Mouse (Mus musculus) embryo, embryonic 11.5 days (tissue): ENCODE results near the gene Klk11.

Experiments
- DNase-seq: peaks from one replicate; pipeline ENCODE4 v3.0.0-alpha.2; 2012; ENCODE audit warnings: low read depth, low spot score

The Klk11 gene

DNA sequence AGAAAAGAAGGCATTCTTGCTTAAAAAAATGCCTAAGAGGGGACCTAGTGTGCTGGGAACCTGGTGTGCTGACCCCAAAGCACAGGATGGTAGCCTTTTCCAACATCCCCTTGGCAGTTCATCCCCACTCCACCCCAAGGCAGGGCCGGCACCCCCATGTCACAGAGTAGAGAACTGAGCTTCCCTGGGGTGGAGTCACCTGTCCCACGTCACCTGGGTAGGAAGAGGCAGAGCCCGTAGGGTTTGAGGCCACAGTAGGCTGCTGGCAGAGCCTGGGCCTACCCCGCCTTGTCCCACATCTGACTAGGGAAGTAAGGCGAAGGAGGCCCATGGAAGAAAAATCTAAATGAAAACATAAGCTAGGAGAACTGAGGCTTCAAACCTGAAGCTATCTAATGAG is at the start of gene Klk11:
TSS of gene Klk11 (plus strand) at position 241 of the 400 bp plus-strand sequence.
- no peak for DNase-seq

DNA sequence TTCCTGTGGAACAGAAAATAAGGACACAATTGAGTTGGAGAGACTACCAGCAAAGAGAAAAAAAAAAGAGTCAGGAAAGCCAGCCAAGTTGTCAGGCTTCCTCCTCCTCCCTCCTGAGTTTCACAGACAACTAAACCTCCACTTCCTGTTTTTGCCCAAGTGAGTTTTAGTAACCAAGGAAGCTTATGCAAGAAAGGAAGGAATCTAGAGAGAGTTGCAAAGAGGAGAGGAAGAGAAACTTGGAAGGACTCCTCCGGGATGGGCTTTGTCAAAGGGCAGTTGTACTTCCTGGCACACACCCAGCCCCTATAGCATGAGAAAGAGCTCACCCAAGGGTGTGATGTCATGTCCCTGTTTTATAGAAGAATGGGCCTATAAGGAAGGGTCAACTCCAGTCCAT is 26.6 kb upstream of the Klk11 start:
- DNase-seq = no peak

DNA sequence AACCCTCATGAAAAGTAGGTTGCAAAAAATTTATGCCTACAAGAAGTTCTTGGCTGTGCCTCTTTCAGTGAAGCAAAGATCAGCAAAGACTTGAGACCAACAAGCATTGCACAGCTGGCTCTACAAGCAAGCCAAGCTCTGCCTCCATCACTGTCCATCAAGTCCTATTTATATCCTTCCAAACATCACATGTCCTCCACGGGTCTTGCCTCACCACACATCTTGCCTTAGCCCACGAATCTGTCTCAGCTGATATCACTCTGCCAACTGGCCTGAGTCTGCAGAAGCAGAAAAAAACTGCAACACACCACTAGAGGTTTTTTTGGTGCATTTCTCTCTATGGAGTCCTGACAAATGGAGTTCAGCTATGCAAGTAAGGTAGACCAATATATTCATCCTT is 21.6 kb upstream of the Klk11 start:
- no peak for DNase-seq

- no peak for DNase-seq
Observed at GRCm38 (mm10) chr7:43766484-43766883, 7.9 kb upstream of the Klk11 start.

DNA sequence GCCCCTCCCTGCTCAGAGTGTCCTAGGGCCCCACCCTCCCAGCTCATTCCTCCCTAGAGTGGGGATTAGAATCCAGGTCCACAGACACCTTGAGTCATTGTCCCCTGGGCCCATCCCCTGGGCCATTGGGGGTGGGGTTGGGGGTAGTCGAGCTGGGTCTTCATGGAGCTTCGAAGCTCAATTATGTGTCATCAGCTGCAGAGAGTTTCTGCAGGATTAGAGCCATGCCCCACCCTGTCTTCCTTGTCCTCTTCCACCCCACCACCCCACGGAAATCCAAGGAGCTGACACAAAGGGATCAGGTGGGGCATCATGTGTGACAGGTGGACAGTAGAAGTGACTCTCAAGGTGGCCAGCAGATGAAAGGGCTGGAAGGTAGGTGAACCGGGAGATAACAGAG is 5.8 kb upstream of the Klk11 start, which contains the start of gene Klk12:
TSS of gene Klk12 (plus strand) at position 301 of the 400 bp plus-strand sequence.
- DNase-seq = no peak

- no peak for DNase-seq
Observed at GRCm38 (mm10) chr7:43769636-43770035, 4.8 kb upstream of the Klk11 start.

DNA sequence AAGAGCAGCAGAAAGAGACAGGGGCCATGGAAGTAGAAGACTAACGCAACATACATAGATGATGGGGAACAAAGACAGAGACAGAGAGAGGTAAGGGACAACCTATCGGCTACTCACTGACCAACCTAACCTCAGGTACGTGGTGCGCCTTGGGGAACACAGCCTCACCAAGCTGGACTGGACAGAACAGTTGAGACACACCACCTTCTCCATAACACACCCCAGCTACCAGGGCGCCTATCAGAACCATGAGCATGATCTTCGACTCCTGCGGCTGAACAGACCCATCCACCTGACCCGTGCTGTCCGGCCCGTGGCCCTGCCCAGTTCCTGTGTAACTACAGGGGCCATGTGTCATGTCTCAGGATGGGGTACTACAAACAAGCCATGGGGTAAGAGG is 3.7 kb upstream of the Klk11 start:
- no peak for DNase-seq

GRCm38 (mm10) chr7:43771916-43772315 is 2.5 kb upstream of the Klk11 start:
- DNase-seq = no peak

- no peak for DNase-seq
Observed at GRCm38 (mm10) chr7:43772901-43773300, 1.5 kb upstream of the Klk11 start.

- DNase-seq = no peak
Observed at GRCm38 (mm10) chr7:43774802-43775201, 398 bp downstream of the Klk11 start.

DNA sequence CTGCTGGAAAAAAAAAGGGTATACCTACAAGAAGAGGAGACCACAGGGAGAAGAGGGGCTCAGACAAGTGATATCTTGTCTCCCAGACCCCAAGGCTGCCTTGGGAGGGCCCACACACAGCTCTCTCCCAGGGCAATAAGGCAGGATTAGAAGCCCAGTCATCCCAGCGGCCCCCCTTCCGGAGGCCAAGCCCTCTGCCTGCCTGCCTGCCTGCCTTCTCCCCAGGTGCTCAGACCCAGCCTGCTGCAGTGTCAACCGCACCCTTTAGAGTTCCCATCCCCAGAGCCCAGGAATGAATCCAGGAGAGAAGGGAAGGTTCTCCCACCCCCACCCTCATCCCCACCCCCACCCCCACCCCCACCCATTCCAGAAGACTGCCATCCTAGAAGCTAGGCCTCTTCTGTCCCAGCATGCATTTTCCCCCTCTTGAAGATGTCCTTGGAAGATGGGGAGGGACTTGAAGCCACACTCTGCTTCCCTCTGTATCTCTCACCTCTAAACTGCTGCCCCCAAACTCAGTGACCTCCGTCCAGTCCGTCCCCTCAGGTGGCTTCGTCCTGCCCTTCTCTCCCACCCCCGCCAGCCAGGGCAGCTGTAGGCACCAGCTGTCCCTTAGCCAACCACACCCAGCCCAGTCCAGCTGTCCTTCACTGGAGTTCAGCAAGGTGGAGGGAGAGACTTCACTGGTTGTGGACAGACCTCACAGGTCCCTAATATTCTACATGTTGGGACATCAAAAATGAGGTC is 1.1 kb downstream of the Klk11 start:
- DNase-seq = no peak

DNA sequence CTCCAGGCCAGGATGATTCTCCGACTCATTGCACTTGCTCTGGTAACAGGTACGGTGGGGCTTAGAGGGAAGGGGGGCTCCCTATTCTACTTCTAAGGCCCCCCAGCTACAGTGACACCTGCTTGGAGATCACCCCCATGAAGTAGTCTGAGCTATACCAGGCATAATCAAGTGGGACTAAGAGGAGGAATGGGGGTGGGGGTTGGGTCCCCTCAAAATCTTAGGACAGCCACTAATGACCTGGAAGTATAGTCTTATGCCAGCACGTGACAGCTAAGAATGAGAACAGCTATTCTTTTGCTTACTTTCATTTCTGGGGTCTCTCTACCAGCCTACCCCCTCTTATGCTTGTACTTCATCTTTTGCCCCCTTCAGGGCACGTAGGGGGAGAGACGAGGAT is 2.1 kb downstream of the Klk11 start:
- DNase-seq = no peak

- no peak for DNase-seq
Observed at GRCm38 (mm10) chr7:43777423-43777822, 3.0 kb downstream of the Klk11 start.

DNA sequence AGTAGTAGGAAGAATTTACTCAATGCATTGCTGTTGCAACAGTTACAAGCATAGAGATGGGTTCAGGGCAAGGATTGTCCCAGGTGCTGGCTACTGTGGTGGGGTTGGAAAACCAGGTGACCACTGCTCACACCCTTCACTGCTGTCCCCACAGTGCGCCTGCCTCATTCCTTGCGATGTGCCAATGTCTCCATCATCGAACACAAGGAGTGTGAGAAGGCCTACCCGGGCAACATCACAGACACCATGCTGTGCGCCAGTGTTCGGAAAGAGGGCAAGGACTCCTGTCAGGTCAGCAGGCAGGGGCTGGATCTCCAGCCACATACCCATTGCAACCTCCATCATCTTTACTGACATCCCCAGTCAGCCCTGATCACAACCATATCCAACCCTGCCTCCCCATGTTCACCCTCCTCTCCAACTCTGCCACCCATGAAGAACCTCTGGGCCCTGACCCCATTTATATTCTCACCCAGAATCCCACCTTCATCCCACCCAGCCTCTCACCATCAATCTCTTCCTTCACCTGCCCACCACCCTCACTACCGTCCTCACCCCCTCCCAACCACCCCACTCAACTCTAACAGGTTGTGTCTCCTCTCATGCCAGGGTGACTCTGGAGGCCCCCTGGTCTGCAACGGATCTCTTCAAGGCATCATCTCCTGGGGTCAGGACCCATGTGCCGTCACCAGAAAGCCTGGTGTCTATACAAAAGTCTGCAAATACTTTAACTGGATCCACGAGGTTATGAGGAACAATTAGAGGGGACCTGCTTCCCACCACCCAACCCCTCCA is 4.0 kb downstream of the Klk11 start:
- DNase-seq = no peak

- DNase-seq = no peak
Observed at GRCm38 (mm10) chr7:43780241-43780640, 5.8 kb downstream of the Klk11 start.

DNA sequence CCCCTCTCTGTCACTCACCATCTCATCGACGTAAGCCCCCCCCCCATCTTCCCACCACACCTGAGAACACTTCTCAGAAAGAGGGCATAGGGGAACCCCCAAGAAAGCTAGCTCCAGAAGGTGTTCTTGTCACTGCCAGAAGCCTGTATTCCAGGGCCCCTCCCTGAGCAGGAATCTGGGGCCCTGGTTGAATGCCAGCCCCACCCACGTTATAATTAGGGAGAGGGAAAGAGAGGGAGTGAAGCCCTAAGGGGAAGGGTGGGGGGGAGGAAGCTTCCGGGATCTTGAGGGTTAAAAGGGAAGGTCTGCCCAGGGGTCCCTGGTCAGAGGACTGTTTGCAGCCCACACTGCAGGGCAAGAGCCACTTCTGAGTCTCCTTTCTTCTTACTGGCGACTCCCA is 6.3 kb downstream of the Klk11 start, which contains the start of gene Klk10:
TSS of gene Klk10 (plus strand) at position 290 of the 400 bp plus-strand sequence.
- no peak for DNase-seq

DNA sequence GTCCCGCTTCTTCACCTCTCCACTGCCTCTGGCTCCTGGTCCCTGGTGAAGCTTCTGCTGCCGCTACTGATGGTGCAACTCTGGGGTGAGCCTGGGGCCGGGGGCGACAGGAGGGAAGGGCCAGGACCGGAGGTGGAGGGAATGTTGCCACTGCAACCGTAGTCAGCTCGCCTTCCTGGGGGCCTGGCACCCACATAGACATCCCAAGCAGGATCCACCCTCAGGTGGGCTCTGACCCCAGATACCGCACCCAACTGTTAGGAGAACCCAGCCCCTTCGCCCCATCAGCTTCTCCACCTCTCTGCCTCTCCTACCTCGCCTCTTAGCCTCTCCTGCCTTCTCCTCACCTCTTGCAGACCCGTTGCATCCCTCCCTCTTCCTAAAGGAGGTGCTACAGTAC is 7.1 kb downstream of the Klk11 start:
- DNase-seq = no peak

DNA sequence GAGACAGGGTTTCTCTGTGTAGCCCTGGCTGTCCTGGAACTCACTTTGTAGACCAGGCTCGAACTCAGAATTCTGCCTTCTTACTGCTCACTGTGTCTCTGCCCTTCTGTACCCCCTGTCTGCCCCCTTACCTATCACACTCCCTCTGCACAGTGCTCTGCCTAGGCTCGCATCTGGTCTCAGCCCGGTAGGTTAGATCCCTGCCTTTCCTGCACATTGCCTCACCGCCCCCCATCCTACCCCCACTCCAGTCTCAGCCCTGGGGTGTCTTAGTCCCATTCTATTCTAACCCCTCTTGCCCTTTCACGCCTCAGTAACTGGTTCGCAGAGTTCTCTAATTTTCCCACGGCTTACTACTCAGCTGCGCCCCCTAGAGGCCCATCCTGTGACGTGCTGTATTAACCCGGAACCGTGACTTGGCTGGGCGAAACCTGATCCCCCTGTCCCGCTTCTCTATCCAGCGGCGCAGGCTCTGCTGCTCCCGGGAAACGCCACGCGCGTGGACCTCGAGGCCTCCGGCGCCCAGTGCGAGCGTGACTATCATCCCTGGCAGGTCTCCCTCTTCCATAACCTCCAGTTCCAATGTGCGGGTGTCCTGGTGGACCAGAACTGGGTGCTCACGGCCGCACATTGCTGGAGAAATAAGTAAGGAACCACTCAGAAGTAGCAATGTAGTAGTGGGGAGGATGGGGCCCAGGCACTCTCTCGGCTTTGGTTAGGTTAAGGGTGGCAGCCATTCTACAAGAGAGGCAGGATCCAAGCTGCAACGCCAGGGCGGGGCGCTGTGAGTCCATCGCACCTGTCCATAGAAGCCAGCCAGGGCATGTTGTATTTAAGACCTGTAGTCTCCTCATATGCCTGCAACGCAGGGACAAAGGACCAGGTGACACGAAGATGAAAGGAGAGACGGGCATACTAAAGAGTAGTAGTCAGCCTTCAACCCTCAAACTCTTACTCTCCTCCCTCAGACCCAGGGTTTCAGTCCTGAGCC is 8.2 kb downstream of the Klk11 start:
- DNase-seq = peak; percentile 65

DNA sequence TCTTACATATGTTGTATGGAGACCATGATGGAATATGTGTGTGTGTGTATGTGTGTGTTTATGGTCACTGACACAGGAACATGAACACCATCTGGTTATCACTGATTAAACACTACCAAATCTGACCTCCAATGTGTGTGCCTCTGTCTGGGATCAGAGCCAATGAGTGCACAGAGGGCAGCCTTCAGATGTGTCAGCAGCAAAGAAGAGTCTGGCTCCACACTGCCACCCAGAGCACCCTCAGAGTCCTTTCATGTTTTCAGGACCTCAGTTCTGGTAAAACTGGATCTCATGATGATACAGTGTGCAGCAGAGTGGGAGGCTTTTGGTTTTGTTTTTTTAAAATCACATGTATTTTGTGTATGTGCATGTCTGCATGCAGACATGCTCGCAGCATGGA is 10.9 kb downstream of the Klk11 start:
- DNase-seq = no peak

DNA sequence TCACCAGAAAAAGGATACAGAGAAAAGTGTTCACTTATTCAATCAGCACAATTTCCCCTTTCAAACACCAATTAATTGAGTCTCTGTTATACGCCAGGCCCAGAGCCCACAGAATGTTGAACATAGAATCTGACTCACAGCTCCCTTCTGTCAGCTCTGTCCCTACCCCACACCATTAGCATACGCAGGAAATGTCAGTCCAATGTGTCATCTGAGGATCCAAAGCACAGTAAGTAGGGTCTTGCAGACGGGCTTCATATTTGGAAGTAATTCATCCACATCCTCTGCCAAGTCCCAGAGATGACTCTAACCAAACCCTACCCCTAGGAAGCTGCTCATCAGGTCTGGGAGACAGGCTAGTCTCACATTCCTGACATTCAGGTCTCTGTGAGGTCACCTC is 13.7 kb downstream of the Klk11 start:
- DNase-seq = no peak

DNA sequence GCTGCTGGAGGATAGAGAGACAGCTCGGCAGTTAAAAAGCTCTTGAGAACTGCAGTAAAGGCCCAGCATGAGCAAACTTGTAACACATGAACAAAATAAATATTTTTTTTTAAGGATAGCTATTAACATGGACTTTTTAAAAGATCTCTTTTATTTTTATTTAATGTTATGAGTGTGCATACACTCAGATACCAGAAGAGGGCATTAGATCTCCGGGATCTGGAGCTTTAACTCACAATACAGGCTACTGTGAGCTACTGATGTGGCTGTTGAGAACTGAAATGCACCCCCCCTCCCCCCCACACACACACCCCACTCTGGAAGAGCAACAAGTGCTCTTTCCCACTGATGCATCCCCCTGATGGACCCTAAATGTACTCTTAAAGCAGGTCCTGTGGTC is 14.9 kb downstream of the Klk11 start:
- DNase-seq = no peak

DNA sequence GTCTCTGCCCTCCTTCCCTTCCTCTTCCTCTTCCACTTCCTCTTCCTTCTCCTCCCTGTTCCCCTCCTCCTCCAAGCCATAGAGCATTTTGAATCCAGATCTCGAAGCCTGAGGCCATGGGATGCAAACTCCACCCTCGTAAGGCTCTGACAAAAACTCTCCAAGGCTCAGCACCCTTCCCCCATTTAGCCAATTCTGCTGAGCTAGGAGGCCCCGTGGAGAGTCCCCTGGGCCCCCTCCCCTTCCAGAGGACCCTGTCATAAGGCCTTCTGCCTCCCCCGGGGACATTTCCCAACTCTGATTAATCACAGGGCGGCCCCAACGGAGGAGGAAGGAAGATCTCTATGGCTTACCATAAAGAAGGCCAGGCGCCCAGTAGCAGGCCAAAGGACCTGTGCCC is 17.2 kb downstream of the Klk11 start, which contains the start of gene Klk9:
TSS of gene Klk9 (plus strand) at position 301 of the 400 bp plus-strand sequence.
- no peak for DNase-seq
